Mouse (Mus musculus) retina, embryonic 14.5 days (tissue): ENCODE measurements at regions not wholly inside any gene's neighbourhood (a gene's known extent, or its start where the extent isn't known, plus 50 kb on each side); places are given as distances from the start of the nearest gene placed in this dataset.

Experiments
- DNase-seq: peaks from one replicate; pipeline ENCODE4 v3.0.0-alpha.2; 2015; ENCODE audit warnings: low spot score

DNA sequence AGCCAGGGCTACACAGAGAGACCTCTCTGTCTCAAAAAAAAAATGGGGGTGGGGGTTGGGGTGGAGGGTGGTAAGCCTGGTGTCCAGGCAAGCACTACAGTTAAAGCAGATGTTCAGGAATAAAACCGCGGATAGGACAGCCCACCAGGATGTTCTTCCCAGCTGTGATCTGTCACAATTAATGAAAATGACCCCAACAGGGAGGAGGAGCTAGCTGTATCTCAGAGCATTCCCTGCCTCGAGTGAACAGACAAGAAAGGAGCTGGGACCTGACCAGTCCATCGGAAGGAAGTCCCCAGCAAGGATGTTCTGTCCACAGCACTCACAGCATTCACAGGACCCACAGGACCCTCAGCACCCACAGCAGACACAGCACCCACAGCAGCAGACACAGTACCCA lies 80.4 kb downstream of the Utp6 start:
- no peak for DNase-seq

DNA sequence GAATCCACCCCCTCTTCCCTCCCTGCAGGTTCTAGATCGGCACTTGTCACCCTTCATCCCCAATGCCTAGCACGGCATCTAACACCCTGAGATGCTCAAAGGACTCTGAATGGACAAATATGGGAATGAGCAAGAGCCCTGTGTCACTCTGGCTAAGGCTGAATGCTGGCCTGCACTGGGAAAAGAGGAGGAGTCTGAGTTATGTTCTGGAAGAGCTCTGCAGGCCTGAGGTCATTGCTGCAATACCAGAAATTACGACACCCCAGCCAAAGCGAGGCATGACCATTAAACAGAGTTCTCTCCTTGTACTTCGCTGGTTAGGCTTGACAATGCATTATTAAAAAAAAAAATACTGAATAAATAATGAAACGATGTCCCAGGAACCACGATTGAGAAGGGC lies 84.1 kb downstream of the Utp6 start:
- DNase-seq: no peak

DNA sequence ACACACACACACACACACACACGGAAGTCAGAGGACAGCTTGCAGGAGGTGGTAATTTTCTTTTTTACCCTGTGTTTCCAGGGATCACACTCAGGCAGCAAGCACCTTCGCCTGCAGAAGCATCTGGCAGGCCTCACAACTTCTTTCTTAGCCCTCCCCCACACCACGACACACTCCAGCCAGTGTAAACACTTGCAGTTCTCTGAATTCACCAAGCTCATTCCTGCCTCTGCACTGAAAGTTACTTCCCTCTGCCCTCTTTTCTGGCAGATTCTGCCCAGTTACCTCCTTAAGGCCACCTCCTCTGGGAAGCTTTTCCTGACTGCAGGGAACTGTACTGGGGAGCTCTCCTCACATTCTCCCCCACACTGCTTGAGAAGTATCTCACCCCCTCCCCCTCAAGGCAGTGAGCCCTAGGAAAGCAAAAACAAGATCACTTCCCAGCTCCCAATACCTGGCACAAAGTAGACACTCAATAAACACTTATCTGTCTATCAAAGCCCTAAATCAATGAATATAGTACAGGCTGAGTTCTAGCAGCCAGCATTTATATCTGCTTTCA lies 84.9 kb downstream of the Utp6 start:
- no peak for DNase-seq

DNA sequence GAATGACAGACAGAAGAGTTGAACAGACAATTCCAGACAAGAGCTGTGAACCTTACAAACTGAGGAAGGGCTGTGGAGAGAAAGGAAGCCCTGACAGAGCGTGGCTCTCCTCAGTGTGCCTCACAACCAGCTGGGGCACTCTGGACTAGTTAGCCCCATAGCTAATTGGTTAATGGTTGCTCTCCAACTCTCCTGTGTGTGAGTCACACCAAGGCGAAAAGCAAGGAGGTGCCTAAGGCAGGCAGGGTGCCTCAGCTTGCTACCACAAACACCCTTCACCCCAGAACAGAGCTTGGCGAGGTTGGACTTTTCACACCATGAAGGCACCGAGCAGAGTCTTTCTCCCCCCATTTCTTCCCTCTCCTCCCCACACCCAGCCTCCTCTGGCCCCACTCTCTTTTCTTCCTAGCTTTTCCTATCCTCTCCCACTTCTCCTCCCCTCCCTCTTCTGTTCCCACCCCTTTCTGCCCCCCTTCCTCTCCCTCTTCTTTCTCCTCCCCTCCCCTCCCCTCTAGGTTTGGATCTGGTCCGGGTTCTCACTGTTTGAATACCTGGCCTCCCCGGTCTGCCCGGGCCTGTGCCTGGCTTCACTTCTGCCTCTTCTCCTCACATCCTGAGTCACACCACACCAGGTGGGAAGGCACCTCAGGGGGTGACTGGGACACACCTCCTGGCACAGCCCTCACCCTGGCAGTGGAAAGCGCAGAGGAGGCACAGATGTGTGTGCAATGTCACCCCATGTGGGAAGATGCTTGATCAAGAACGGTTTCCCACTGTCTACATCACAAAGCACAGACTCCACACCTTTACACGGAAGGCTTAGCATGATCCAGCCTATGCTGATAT lies 90.2 kb downstream of the Utp6 start:
- DNase-seq: no peak

DNA sequence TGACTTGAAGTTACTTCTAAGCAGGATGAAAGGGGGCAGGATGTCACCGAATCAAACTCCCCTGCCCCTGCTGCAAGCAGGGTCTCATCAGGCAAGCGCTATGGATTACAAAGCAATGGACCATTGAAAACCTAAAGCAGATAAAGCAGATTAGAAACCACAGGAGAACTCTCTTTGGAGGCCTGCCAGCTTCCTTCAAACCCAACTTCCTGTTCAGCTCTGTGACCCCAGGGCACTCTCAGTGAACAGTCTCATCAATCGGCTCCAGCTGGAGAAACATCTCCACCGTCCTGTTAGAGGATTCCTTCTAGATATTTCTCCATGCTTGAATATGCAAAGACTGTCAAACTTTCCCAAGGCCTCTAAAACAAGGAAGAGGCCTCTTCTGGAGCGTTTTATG lies 92.0 kb downstream of the Utp6 start:
- DNase-seq: no peak

DNA sequence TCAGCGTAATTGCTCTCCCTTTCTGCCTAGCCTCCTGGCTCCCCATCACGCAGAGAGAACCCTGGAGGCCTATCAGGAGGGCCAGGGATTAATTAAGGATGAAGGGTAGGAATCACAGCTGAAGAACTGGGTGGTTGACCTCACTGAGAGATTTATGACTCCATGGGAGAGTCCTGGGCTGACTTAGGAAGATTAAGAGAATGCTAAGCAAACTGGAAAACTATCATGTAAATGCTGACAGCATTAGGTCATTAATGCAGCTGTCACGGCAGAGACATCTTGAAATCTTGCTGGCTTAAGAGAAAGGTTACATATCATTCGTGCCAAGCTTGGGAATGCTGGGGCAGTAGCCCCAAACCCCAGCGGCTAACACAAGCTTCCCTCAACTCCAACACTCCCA lies 93.2 kb downstream of the Utp6 start:
- no peak for DNase-seq

DNA sequence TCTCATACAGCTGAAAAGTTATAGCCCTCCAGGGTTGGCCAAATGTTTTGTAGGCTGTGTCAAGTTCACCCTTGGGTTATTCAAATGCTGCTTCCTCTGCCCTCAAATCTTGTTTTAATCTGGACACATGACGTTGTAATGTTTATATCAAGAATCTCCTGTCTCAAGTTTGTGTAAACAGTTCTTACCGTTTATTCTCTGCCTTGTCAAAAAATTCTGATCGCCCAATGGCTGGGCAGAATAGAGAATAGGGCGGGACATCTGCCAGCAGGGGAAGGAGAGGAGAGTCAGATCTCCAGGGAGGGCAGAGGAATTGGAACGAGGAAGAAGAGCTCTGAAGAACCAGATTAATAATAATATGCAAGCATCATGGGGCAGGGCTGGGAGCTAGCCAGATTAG lies 97.4 kb downstream of the Utp6 start:
- no peak for DNase-seq

DNA sequence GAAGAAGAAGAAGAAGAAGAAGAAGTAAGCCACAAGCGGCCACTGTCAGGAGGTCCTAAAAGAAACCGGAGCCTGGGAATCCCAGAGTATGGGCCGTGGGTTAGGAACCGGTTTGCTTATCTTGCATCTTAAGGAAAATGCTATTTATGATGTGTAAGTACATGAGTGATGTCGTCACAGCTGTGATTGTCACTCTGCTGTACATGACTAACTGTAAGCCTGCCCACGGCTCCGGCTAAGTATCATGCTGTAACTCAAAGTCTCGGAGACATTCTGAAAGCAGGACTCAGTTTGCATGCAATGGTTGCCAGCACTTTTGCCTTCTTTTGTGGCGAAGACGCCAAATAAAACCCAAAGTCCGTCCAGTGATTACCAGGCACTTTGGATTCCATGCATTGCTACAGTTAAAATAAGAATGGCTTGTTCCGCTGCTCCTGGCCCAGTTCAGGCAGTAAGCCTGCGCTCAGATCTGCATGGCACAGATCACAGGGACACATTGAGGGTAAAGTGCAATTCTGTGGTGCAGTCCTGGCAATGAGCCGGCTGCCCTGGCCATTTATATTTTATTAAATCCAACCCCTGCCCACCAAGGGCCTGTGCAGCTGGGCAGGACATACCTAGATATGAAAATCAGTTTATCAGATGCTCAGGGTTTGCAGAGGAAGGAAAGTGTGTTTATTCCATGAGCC lies 98.6 kb downstream of the Utp6 start:
- DNase-seq: no peak

DNA sequence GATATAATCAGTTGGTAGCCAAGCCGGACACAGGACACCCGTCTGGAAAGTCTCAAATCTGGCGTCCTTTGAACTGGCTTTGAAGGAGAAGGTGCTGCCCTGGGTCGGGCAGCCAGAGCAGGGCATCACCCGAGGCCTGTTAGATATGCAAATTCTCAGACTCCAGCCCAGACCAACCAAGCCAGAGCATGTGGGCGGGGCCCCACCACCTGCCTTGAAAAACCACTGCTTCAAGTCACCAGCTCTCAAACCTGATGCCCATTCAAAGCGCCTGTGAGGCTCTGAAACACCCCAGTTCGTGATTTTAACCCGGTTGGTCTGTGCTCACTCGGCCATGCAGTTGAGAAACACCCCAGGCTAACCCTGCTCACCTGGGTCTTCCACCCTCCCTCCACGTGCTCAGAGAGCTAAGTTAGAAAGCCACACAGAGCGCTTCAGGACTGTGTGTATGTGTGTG lies 101.6 kb downstream of the Utp6 start:
- peak; percentile 26 for DNase-seq

DNA sequence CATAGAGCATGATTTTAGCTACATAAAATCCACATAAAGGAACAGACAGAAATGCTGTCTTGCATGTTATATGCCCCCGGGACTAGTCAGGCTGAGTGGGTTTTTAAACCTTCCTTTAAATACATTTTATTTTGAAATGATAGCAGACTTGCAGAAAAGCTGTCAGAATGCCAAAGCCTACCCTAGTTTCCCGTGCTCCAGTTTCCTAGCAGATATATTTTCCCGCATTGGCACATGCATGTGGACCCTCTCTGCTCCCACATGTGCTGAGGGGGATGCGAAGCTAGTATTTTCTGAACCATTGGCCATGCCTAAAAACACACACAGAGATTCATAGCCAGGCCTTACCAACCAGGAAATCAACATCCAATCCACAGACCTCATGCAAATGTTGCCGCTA lies 105.8 kb downstream of the Utp6 start:
- no peak for DNase-seq

DNA sequence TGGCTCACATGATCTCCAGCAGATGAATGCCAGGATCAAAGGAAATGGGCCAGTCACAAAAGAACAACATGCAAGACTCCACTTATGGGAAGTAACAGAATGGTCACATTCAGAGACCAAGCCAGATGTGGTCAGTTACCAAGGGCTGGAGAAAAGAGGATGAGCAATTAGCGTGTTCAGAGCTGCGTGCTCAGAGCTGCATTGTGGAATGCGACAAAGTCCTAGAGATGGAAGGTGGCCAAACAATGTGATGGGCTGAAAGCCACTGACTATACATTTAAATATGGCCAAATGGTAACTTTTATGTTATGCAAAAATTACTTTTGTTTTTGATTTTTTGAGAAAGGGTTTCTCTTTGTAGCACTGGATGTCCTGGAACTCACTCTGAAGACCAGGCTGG lies 112.6 kb downstream of the Utp6 start:
- DNase-seq: no peak

DNA sequence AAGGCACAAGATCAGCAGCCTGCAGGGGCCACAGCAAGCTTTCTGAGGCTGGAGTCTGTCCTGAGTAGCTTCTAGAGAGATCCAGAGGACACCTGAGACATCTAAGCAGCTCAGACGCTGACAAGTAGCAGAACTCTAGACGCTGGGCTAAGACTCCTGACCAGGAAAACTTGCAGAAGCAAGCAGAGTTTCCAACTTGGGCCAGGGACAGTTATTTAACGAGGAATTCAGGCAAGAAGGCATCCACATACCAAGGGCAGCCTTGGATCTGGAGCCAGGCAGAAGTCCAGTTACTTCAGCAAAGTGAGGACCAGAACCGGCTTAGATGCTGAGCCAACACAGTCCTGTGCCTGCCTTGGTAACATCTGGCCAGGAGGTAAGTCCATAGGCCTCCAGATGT lies 117.8 kb downstream of the Utp6 start:
- DNase-seq: no peak

DNA sequence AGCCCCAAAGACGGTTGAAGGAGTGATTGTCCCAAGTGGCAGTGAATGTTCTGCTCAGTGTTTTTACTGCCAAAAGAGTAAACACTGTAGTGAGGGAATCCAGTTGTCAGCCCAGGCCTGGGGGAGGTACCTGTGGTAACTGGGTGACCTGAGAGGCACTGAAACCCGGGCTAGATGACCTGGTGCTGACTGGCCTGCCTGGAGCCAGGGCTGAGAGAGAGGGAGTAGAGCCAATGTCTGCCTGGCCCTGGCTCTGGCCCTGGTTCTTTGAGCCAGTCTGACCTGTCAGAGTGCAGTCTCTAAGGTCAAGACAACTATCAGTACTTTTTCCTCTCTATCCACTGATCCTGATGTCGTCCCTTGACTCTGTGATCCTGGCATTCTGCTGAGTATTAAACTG lies 119.2 kb downstream of the Utp6 start:
- no peak for DNase-seq

DNA sequence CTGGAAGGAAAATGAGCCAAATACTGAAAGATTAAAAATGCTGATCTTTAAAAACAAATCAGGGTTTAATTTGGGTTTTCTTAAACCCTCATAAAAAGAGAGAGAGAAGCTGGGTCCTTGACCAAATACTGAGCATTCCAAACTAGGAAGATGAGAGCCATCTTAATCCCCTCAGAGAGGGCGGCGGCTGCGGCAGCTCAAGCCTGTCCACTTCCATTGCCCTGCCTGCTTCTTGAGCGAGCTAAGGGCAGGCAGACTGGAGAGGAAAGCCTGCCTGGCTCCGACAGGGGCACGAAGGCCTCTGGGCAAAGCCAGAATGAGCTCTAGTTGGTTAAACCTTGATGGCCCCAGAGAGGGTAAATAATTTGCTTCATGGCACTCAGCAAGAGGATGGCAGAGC lies 122.2 kb downstream of the Utp6 start:
- DNase-seq: no peak

DNA sequence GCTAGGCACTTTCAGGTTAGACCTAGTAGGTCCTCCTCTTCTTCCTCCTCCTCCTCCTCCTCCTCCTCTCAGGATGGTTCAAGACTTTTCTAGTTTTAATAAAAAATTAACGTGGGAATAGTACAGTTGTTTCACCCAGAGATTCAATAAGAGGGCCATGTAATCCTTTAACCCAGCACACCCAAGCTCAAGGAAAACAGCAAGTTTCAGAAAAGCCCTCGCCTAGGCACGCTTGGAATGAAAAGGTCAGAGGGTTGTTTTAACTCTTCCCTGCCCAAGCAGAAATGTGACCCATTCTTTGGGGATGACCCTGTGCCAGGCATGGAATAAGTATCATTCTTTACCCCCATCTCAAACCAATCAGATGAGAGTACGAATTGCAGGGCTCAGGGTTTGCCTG lies 124.1 kb downstream of the Utp6 start:
- DNase-seq: no peak

DNA sequence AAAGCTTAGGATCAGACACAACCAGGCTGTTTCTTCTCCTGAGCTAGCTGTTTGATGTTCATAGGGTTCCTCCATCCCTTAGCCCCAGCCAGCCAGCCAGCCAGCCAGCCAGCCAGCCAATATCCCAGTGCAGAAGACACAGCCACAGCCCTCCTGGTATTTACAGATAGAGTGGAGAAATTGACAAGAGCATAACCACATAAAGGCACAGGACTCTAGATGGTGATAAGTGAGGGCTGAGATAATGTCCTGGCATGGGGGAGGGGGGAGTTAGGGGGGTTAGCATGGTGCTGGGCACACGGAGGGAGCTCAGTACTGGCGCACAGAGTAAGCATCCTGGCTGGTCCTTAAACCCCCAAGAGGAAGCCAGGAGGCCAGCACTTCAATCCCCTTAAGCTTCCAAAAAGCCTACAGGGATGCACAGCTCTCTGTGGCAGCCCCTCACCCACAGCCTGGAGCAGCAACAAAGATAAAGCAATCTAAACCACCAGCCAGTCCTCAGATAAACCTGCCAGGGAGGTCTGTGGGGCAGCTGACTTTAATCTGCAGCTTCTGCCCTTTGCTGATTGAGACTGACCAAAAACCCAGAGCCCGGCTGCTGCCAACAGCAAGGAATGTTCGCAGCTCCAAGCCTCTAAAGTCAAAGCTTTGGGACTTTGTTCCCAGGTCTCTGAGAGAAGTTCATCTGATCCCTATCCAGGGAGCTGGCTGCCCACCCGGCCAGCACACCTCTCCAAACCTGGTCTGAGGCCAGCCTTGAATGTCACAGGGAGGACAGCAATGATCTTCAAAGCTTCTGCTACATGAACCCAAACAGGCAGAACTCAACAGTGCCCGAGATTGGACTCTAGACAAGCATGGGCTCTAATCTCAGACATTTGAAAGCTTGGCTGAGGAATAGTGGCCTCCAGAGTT lies 124.9 kb downstream of the Utp6 start:
- DNase-seq: no peak

DNA sequence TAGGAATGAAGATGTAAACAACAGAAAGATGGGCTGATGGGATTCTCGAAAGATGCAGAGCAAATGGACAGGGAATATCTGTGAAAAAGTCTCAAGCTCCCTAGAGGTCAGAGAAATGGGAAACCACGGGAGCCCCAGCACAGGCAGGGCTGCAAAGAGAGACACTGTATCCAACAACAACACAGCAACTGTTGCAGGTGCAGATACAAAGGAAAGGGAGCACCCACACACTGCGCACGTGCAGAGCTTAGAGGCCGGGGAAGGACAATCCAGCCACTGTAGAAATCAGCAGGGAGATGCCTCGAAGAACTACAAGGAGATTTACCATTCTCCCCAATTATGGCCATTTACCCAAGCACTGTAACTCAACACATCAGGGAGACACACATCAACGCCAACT lies 126.3 kb downstream of the Utp6 start:
- DNase-seq: no peak

DNA sequence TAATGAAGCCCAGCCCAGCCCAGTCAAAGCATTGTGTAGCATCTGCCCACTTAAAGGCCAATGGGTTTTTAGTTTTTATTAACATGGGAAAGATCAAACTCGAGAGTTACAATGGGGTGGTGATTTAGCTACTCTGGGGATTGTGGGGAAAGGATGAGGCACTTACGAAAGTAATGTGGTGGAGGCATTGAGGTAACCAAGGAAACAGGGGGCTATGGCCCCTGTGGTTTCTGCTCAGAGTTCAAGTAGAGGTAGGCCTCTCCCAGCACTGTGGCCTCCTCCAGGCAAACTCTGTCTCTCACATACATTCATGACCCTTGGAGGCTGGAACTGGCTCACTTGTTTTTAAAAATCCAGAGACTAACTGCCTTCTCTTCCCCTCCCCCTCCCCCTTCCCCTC lies 128.4 kb downstream of the Utp6 start:
- DNase-seq: no peak

DNA sequence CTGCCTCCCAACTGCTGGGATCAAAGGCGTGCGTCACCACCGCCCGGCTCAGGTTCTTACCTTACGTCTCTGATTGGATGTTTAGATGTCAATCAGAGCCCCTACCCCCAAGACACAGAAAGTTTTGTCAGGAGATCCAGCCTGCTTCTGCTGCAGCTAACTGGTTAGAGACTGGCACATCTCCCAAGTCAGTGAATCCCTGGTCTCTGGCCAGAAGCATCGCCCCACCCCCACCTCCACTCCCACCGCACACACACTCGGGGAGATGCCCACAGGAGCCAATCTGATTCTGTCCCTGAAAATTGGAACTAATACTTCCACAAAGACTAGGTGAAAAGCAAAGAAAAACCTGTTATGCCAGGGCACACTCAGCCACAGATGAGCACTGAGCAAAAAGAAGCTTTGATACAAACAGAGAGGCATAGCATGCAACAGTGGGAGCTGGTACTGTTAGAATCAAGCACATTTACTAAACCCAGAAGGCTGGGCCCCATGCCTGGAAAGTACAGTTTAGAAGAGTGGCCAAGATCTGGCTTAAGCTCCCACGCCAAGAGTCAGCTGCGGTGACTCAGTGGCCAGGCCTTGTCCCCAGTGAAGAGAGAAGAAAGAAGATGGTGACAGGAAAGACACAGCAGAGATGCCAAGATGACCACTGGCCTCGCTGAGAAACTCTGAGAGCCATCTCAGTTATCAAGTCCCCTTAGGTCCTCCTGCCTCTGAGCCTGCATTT lies 130.4 kb downstream of the Utp6 start:
- DNase-seq: no peak

DNA sequence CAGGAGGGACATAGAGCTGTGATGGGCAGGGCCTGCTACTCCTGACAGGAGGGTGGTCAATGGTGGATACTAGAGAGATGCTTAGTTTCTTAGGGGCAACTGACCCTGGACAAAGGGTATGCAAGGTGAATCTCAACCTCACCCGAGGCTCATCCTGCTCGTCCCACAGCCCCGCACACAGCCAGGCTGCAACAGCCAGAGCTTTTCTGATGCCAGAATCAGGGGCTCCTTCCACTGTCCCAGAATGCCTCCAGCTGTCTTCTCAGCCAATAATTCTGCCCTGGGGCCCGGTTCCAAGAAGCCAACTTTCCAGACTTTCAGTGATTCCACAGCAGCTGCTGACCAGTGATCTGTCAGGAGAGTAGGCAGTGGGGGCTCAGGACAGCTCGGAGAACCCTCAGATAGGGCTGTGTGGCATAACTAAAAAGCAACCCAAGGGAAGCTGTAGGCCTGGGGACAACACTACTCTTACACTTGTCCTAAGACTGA lies 131.6 kb downstream of the Utp6 start:
- no peak for DNase-seq

DNA sequence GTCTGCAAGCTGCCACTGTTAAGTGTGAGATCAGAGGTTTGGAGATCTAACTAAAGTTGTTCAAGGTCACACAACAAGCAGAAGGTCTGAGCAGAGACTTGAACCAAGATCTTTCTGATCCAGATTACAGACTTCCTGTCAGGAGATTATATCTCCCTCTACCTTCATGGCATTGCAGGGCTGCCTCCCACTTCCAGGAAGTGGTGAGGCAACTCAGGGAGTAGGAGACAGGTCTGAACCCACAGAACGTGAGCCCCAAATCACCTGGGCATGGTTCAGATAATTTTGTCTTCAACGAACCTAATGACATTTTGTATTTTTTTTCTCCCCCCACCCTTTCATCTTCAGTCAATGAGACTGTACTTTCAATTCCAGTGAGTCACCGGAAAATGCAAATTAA lies 135.2 kb downstream of the Utp6 start:
- no peak for DNase-seq
